Comparison of ENCODE assay signal across 13 mouse cellular contexts in genomic region chr12:13066604-13067181, GRCm38 (mm10).
A peak's percentile ranks its signal among the peaks of the same experiment; 100 is the strongest.
DNase-seq lines count a peak whose midpoint lies in the region; ATAC-seq and TF ChIP-seq lines count a peak whose summit lies in the region.
"Had no signal": no experiment of that assay in that cellular context is flagged by ENCODE, and none has a peak within 500 bp of the region (broad histone marks: within the 10 kb centered on the region; RNA-seq: fewer than 3 reads in every experiment).

No protein-coding gene starts in this region.

- H3K27ac ChIP-seq in heart, adult 2 months = no peak overlapping the region
- peak overlapping the region; percentile 30; the same call in 1 of the 2 replicates for H3K27ac ChIP-seq in forebrain, embryonic 10.5 days
- H3K27ac ChIP-seq in kidney, embryonic 16.5 days (ENCODE audit: low read length) = peak overlapping the region; percentile 27
- no peak overlapping the region for H3K27ac ChIP-seq in liver, embryonic 11.5 days (ENCODE audit: low read depth, low read length)
- H3K27ac ChIP-seq: liver, embryonic 15.5 days; midbrain, embryonic 12.5 days had no signal

- H3K9me3 ChIP-seq in forebrain, embryonic 10.5 days = peaks cover 5% of the 10 kb centered on the region; the same call in 1 of the 2 replicates
- peaks cover 4% of the 10 kb centered on the region; the same call in 1 of the 2 replicates for H3K9me3 ChIP-seq in kidney, embryonic 16.5 days (ENCODE audit: low read length)
- H3K9me3 ChIP-seq in liver, embryonic 11.5 days (ENCODE audit: control insufficient read depth, low read length) = no peaks in the 10 kb centered on the region
- H3K9me3 ChIP-seq: liver, embryonic 15.5 days; midbrain, embryonic 12.5 days had no signal

- H3K9ac ChIP-seq in heart, adult 2 months (ENCODE audit: low read depth, low read length) = no peak overlapping the region
- no peak overlapping the region for H3K9ac ChIP-seq in kidney, embryonic 16.5 days (replicated peaks; ENCODE audit: low read length)
- H3K9ac ChIP-seq in liver, embryonic 11.5 days (ENCODE audit: low read depth, low read length) = no peak overlapping the region
- H3K9ac ChIP-seq: liver, embryonic 15.5 days; midbrain, embryonic 12.5 days had no signal

- ATAC-seq in kidney, embryonic 16.5 days (ENCODE audit: low FRiP score, low TSS enrichment) = peak; percentile 63; the same call in 1 of the 2 replicates
- ATAC-seq in liver, embryonic 11.5 days (replicated peaks; ENCODE audit: low FRiP score) = no peak
- ATAC-seq: activated CD4-positive, CD25-positive, alpha-beta regulatory T cell, adult 4 months had no signal

- no peaks in the 10 kb centered on the region for H3K79me2 ChIP-seq in heart, adult 2 months (replicated peaks; ENCODE audit: control insufficient read depth, insufficient read depth, low read length)

- H3K4me3 ChIP-seq in heart, adult 2 months = no peak overlapping the region
- H3K4me3 ChIP-seq in forebrain, embryonic 10.5 days = no peak overlapping the region; the same call in 1 of the 2 replicates
- H3K4me3 ChIP-seq in kidney, embryonic 16.5 days (ENCODE audit: low read length) = no peak overlapping the region
- H3K4me3 ChIP-seq in liver, embryonic 11.5 days (ENCODE audit: low read depth, low read length) = no peak overlapping the region
- H3K4me3 ChIP-seq: liver, embryonic 15.5 days; midbrain, embryonic 12.5 days had no signal

- peak; percentile 83 for DNase-seq in heart, adult 11 months
- DNase-seq in heart, adult 2 months = no peak
- peak; percentile 18 for DNase-seq in ES-CJ7 (ENCODE audit: low read depth, low spot score)
- no peak for DNase-seq in forebrain, embryonic 10.5 days (ENCODE audit: extremely low spot score, low spot score)
- DNase-seq in liver, embryonic 11.5 days (ENCODE audit: low spot score) = no peak
- DNase-seq in testis, postnatal 10 days (ENCODE audit: low spot score) = no peak
- DNase-seq in cerebellum, postnatal 25 days = no peak
- DNase-seq: cerebellum, adult 11 months; gastrocnemius, postnatal 36 days had no signal

- TF ChIP-seq POLR2A in heart, adult 2 months (IDR thresholded peaks at IDR 0.05; ENCODE audit: insufficient read depth, low read depth, low read length) = no peak

- H3K4me1 ChIP-seq in heart, adult 2 months (ENCODE audit: control insufficient read depth, insufficient read depth, low read length) = no peaks in the 10 kb centered on the region
- H3K4me1 ChIP-seq in forebrain, embryonic 10.5 days = peaks cover 17% of the 10 kb centered on the region
- peaks cover 7% of the 10 kb centered on the region; the same call in 1 of the 2 replicates for H3K4me1 ChIP-seq in kidney, embryonic 16.5 days (ENCODE audit: insufficient read depth, low read length)
- no peaks in the 10 kb centered on the region for H3K4me1 ChIP-seq in liver, embryonic 11.5 days (replicated peaks; ENCODE audit: control insufficient read depth, insufficient read depth, low read length)
- H3K4me1 ChIP-seq: liver, embryonic 15.5 days; midbrain, embryonic 12.5 days had no signal

- H3K27me3 ChIP-seq in heart, adult 2 months (ENCODE audit: control insufficient read depth, insufficient read depth, low read length) = no peaks in the 10 kb centered on the region
- H3K27me3 ChIP-seq in forebrain, embryonic 10.5 days (ENCODE audit: poor library complexity, severe bottlenecking) = no peaks in the 10 kb centered on the region
- H3K27me3 ChIP-seq in kidney, embryonic 16.5 days (ENCODE audit: insufficient read depth, low read length) = no peaks in the 10 kb centered on the region
- H3K27me3 ChIP-seq in liver, embryonic 11.5 days (replicated peaks; ENCODE audit: control insufficient read depth, insufficient read depth, low read length) = no peaks in the 10 kb centered on the region
- H3K27me3 ChIP-seq: liver, embryonic 15.5 days; midbrain, embryonic 12.5 days had no signal

- TF ChIP-seq EP300 in heart, adult 2 months (IDR thresholded peaks at IDR 0.05; ENCODE audit: insufficient read depth, low read depth, low read length) = no peak

- 56% methylated on average over 6 of the region's 6 CpGs for WGBS in heart, adult 2 months
- WGBS in forebrain, embryonic 10.5 days = 59% methylated on average over 6 of the region's 6 CpGs
- 29% methylated on average over 6 of the region's 6 CpGs for WGBS in kidney, embryonic 16.5 days
- WGBS in liver, embryonic 11.5 days = 39% methylated on average over 6 of the region's 6 CpGs

- intact Hi-C loops in heart, adult 2 months (cut with DNase I) = no loop called here

- no peak for TF ChIP-seq CTCF in heart, adult 2 months (IDR thresholded peaks at IDR 0.05)

- no peaks in the 10 kb centered on the region for H3K36me3 ChIP-seq in heart, adult 2 months (ENCODE audit: control insufficient read depth, insufficient read depth, low read length)
- no peaks in the 10 kb centered on the region for H3K36me3 ChIP-seq in forebrain, embryonic 10.5 days (replicated peaks)
- no peaks in the 10 kb centered on the region for H3K36me3 ChIP-seq in kidney, embryonic 16.5 days (ENCODE audit: insufficient read depth, low read length)
- H3K36me3 ChIP-seq in liver, embryonic 11.5 days (ENCODE audit: control insufficient read depth, insufficient read depth, low read length) = no peaks in the 10 kb centered on the region
- H3K36me3 ChIP-seq: liver, embryonic 15.5 days; midbrain, embryonic 12.5 days had no signal

- H3K4me2 ChIP-seq in kidney, embryonic 16.5 days (replicated peaks; ENCODE audit: low read depth, low read length) = no peak overlapping the region
- H3K4me2 ChIP-seq in liver, embryonic 11.5 days = no peak overlapping the region
- H3K4me2 ChIP-seq: liver, embryonic 15.5 days; midbrain, embryonic 12.5 days had no signal

Comparison
In these comparisons a context has a peak if more than half of its experiments do, and no peak if none do; other contexts are left out.
1. DNase-seq: peak in heart, adult 11 months (single experiment) and ES-CJ7 (single experiment); none in heart, adult 2 months (0 of 2), forebrain, embryonic 10.5 days (single experiment), liver, embryonic 11.5 days (single experiment), testis, postnatal 10 days (single experiment) and cerebellum, postnatal 25 days (0 of 2).
2. H3K27ac ChIP-seq: peak in forebrain, embryonic 10.5 days (single experiment) and kidney, embryonic 16.5 days (single experiment); none in heart, adult 2 months (single experiment) and liver, embryonic 11.5 days (single experiment).